Mouse (Mus musculus) limb, embryonic 15.5 days (tissue): ENCODE data around the gene Lgals3. TPM values are rescaled to one million over a fixed set of nuclear protein-coding genes. Genes with fewer than 3 reads are reported as not detected.
"Not testable (repeated sequence)": the region's sequence is repeated elsewhere in the genome, so short reads cannot be mapped to it uniquely, and the experiment has no call there.

Source experiments
- ATAC-seq: fragments of 200-750 bp; cut with Nextera tagmentation; 2 replicates; pipeline ENCODE4 v1.8.0; 2017; ENCODE audit warnings: low read depth, moderate TSS enrichment; ENCODE audit not compliant: insufficient number of reproducible peaks, low FRiP score, low TSS enrichment
- H3K27ac ChIP-seq: fragments of 300-500 bp; sonication (generic); 2 replicates; pipeline ENCODE4 v1.5.1; 2015; ENCODE audit warnings: moderate library complexity, mild to moderate bottlenecking, inconsistent platforms
- H3K27me3 ChIP-seq: fragments of 300-500 bp; sonication (generic); 2 replicates; pipeline ENCODE4 v1.6.1; 2015; ENCODE audit warnings: inconsistent platforms
- H3K36me3 ChIP-seq: fragments of 300-500 bp; sonication (generic); 2 replicates; pipeline ENCODE4 v1.6.1; 2015; ENCODE audit warnings: inconsistent platforms
- H3K4me1 ChIP-seq: fragments of 300-500 bp; sonication (generic); 2 replicates; pipeline ENCODE4 v1.6.1; 2015; ENCODE audit warnings: inconsistent platforms
- H3K4me2 ChIP-seq: fragments of 300-500 bp; sonication (generic); 2 replicates; pipeline ENCODE4 v1.6.1; 2015; ENCODE audit warnings: mild to moderate bottlenecking, inconsistent platforms
- H3K4me3 ChIP-seq: fragments of 300-500 bp; sonication (generic); 2 replicates; pipeline ENCODE4 v1.5.1; 2015; ENCODE audit warnings: mild to moderate bottlenecking, inconsistent platforms
- H3K9ac ChIP-seq: fragments of 300-500 bp; sonication (generic); 2 replicates; pipeline ENCODE4 v1.6.1; 2015; ENCODE audit warnings: inconsistent platforms
- H3K9me3 ChIP-seq: fragments of 300-500 bp; sonication (generic); 2 replicates; pipeline ENCODE4 v1.6.1; 2016; ENCODE audit warnings: inconsistent platforms
- WGBS: fragments of 180-500 bp; shearing (Covaris S2); methylation state at CpG from one replicate; pipeline ENCODE4 v1.1.7; 2015; 5-methylcytosine and 5-hydroxymethylcytosine counted together
- polyA plus RNA-seq: library from polyadenylated mRNA; unstranded; fragments of >200 nt; fragmentation: Nextera tagmentation; extraction: Ambion mirVana; gene quantifications from 2 replicates; pipeline ENCODE4 v1.2.1, GENCODE M21; 2015

The Lgals3 gene
- polyA plus RNA-seq = 277 and 298 TPM in 2 replicates

DNA sequence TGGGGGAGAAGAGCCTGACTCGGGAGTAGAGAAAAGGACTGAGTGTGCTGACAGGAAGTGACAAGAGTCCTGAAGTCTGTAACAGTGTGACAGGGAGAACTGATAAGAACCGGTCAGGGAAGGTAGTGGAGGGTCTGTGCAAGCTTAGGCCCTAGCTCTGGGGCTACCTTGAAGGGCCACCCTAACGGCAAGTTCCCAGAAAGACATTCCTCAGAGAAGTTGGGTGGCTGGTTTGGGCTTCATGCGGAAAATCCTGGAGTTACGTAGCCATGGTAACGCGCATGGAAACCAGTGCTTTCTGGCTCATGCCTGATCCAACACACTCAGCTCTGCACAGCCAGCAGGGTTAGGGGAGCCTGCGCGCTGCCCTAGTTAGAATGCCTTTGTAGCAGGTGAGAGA, at the start of gene Lgals3:
Lgals3 (plus strand) TSS at position 291 of the 400 bp plus-strand sequence.
- WGBS = 34% methylated on average over 9 of the region's 9 CpGs
- no peak within 1 kb of the TSS; the same call in 1 of the 2 replicates for H3K4me3 ChIP-seq
- peak; percentile 69; the same call in 1 of the 2 replicates for ATAC-seq
- H3K4me1 ChIP-seq = peaks cover 18% of the 10 kb centered on the region
- peak within 1 kb of the TSS; percentile 69 for H3K27ac ChIP-seq
- H3K4me2 ChIP-seq = peak within 1 kb of the TSS; percentile 27; the same call in 1 of the 2 replicates
- H3K36me3 ChIP-seq = no peaks in the 10 kb centered on the region
- no peaks in the 10 kb centered on the region for H3K9me3 ChIP-seq
- H3K9ac ChIP-seq = no peak within 1 kb of the TSS
- H3K27me3 ChIP-seq = no peaks in the 10 kb centered on the region

DNA sequence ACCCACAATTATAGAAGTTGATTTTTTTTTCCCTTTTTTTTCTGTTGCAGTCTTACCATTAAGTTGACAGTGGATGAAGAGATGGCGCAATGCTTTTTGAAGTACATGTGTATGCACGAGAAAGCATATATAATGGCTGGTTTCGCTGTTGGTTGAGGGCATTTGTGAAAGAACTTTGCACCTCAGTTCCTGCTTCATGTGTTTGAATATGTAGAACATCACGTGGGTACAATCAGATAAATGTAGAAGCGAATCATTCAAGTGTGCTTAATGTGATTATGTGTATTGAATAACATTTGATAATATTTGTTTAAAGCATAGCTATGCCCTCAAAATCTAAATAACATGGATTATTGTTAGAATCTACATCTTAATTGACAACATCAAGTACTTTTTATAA, 48.2 kb upstream of the Lgals3 start:
- no peak for ATAC-seq
- Histone ChIP-seq H3K27me3 (no peaks in the 10 kb centered on the region), H3K27ac (no peak overlapping the region), H3K36me3 (peaks cover 54% of the 10 kb centered on the region), H3K4me3 (no peak overlapping the region), H3K4me1 (no peaks in the 10 kb centered on the region), H3K9ac (no peak overlapping the region), H3K4me2 (no peak overlapping the region), H3K9me3 (no peaks in the 10 kb centered on the region)
- WGBS = 91% methylated on average over 5 of the region's 5 CpGs

DNA sequence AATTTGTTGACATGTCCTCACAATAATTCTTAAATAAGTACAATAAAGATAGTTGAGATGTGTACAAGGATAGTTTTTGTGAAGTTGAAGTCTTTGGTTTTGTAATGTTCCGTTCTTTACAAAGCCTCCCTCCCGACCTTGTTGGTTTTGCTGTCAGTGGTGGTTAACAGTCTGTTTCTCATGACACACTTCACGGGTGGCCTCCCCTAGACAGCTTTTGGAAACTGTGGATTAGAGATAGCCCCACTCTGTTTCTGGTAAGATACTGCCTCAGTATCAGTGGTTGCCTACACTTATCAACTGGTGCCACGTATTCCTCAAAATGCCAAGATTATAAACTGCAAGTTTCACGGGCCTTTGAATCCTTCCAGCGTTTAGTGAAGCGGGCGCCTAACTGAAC, 46.0 kb upstream of the Lgals3 start:
- H3K27me3 ChIP-seq, H3K4me2 ChIP-seq, ATAC-seq, H3K27ac ChIP-seq, H3K9ac ChIP-seq, H3K4me1 ChIP-seq, H3K9me3 ChIP-seq, H3K4me3 ChIP-seq: not testable (repeated sequence)
- 94% methylated on average over 7 of the region's 8 CpGs for WGBS
- H3K36me3 ChIP-seq = peaks cover 45% of the 10 kb centered on the region

DNA sequence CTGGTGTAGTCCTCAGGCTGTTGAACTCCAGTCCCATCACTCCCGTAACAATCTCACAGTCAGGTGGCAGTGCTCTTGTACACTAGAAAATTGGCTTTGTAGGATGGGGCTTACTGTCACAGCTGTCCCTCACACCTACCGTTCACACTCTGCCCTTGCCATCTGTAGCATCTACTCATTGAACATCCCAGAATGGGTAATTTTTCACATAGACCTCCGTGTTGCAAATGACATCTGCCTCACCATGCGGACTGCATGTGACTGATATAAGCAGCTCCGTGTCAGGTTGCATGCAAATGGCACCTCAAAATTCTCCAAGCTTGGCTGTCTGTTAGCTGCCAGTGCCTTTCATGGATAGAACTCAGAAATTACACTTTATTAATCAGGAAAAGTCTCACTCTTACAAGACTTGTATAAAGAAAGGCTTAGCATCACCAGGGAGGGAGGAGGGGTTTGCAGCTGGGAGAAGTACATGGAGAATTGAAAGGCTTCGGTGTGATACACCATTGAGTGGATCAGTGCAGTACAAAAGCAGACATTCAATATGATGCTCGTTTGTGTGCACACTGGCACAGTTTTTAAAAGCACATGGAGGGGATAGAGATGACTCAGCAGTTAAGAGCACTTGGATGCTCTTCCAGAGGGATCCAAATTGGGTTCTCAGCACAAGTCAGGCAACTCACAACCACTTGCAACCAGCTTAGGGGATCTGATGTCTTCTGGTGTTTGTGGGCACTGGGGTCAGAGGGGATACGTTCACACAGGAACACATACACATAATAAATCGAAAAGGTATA, 41.4 kb upstream of the Lgals3 start:
- WGBS = 83% methylated on average over 9 of the region's 9 CpGs
- peaks cover 22% of the 10 kb centered on the region for H3K36me3 ChIP-seq
- H3K27me3 ChIP-seq = no peaks in the 10 kb centered on the region
- H3K27ac ChIP-seq = no peak overlapping the region
- no peak overlapping the region for H3K4me3 ChIP-seq
- no peak overlapping the region for H3K9ac ChIP-seq
- peaks cover 4% of the 10 kb centered on the region; the same call in 1 of the 2 replicates for H3K4me1 ChIP-seq
- H3K4me2 ChIP-seq = no peak overlapping the region
- no peak for ATAC-seq
- no peaks in the 10 kb centered on the region for H3K9me3 ChIP-seq

DNA sequence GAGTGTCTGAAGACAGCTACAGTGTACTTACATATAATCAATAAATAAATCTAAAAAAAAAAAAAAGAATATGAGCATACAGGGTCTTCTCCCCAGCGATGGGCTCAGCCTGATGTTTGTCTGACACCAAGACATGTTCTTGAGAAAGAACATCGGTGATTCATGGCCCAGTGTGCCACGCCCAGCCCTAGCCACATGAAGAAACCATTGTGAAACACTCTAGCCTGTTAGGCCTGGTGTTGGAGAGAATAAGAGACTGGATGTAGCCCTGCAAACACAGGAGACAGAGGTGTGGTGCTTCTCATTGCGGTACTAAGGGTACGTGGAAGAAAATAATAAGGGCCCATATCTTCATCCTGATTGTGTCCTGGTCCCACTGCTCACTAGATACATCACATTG, 40.2 kb upstream of the Lgals3 start:
- H3K27me3 ChIP-seq = no peaks in the 10 kb centered on the region
- peaks cover 19% of the 10 kb centered on the region for H3K36me3 ChIP-seq
- no peak overlapping the region for H3K4me3 ChIP-seq
- H3K4me1 ChIP-seq = peaks cover 4% of the 10 kb centered on the region; the same call in 1 of the 2 replicates
- no peaks in the 10 kb centered on the region for H3K9me3 ChIP-seq
- ATAC-seq = no peak
- H3K9ac ChIP-seq = no peak overlapping the region
- WGBS = 86% methylated on average over 5 of the region's 5 CpGs
- H3K27ac ChIP-seq = peak overlapping the region; percentile 54; the same call in 1 of the 2 replicates
- H3K4me2 ChIP-seq = no peak overlapping the region

DNA sequence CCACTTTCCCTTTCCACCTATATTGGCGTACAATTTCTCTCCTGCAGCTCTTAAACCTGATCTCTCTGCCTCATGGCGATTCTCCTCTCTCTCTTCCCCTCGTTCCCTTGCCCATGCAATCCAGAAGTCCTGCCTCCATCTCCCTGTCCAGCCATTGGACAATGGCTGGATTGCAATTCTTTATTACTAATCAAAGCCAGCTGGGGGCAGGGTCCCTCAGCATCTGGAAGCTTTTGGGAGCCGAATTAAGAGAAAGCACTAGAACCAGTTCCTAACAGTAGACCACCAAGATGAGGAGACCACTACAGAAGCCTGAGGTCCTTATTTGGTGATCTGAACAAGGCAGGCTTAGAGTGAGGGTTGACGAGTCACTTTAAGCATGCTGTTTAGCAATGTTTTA, 35.6 kb upstream of the Lgals3 start:
- Histone ChIP-seq H3K36me3 (no peaks in the 10 kb centered on the region), H3K9me3 (no peaks in the 10 kb centered on the region), H3K27ac (no peak overlapping the region), H3K4me3 (no peak overlapping the region), H3K27me3 (no peaks in the 10 kb centered on the region), H3K4me2 (no peak overlapping the region), H3K4me1 (peaks cover 4% of the 10 kb centered on the region; the same call in 1 of the 2 replicates), H3K9ac (no peak overlapping the region)
- ATAC-seq = no peak
- WGBS = 34% methylated on average over 5 of the region's 5 CpGs

DNA sequence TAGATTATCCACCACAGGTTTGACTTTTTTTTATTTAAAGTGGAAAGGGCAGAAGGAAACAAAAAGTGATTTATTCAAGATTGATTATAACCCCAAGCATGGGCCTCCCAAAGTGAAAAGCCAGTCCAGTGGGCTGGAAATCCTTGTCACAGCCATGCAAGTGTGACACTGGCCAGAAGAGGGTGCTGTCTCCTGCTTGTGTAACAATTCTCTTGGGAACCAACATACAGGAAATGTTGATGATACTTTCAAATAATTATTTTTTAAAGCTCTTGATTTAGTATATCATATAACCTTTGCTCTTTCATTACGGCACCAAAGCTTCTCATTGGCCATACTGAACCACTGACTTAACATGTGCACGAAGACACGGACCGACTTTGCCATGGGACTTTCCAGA, 32.7 kb upstream of the Lgals3 start:
- H3K4me3 ChIP-seq = no peak overlapping the region
- H3K27ac ChIP-seq = no peak overlapping the region
- no peaks in the 10 kb centered on the region for H3K9me3 ChIP-seq
- H3K36me3 ChIP-seq = no peaks in the 10 kb centered on the region
- no peaks in the 10 kb centered on the region for H3K27me3 ChIP-seq
- ATAC-seq = no peak
- WGBS = 74% methylated on average over 4 of the region's 4 CpGs
- H3K4me2 ChIP-seq = no peak overlapping the region
- no peaks in the 10 kb centered on the region for H3K4me1 ChIP-seq
- no peak overlapping the region for H3K9ac ChIP-seq

DNA sequence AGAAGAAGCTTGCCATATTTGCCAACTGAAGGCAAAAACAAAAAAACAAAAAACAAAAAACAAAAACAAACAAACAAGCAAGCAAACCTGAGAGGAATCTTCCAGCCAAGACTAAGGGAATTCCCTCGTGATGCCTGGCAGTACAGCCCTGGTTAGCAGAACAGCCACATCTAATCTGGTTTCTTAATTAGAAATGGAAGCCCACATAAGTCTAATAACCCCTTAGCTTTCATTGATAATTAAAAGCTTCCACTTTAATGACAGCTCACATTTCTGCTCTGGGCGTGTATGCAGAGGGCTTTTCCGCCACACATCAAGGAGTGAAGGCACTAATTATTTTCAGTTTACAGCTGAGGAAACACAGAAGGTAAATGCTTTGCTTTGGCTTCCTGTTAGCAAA, 32.3 kb upstream of the Lgals3 start:
- no peaks in the 10 kb centered on the region for H3K4me1 ChIP-seq
- H3K27me3 ChIP-seq = no peaks in the 10 kb centered on the region
- H3K4me2 ChIP-seq = no peak overlapping the region
- 38% methylated on average over 3 of the region's 3 CpGs for WGBS
- no peak overlapping the region for H3K27ac ChIP-seq
- H3K9ac ChIP-seq = no peak overlapping the region
- H3K4me3 ChIP-seq = no peak overlapping the region
- no peaks in the 10 kb centered on the region for H3K9me3 ChIP-seq
- no peak for ATAC-seq
- no peaks in the 10 kb centered on the region for H3K36me3 ChIP-seq

DNA sequence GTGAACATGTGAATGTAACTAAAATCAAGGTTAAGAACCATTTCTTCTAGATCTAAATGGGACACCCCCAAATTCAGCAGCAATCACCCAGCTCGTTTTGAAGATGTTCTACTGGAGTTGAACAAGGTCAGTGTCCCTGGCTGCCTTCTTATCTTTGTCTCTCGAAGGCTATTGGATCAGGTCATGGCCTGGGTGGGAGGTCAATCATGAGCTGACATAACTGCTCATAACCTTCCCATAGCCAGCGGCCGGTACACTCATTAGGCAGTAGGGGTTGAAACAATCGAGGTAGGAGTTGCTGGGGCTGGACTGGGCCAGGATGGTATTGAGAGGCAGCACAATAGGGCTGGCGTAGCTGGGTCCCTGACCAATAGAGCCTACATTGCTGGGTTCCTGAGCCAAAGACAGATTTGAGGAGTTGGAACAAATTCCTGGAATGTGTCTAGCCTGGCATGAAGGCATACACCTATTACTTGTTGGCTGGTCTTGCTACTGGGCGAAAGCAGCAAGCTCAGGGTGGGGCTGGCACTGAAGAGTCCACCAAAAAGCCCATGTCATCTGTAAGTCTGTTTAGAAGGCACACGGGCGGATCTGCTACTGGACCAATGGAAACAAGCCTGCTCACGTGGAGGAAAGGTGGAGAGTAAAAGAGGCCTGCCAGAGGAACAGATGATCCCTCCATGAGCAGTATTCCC, 27.2 kb upstream of the Lgals3 start:
- no peaks in the 10 kb centered on the region for H3K36me3 ChIP-seq
- no peak overlapping the region for H3K4me2 ChIP-seq
- no peak for ATAC-seq
- peak overlapping the region; percentile 33 for H3K27ac ChIP-seq
- H3K9me3 ChIP-seq = no peaks in the 10 kb centered on the region
- 0 out of 2 replicates have a peak, but pooled peaks cover 5% of the 10 kb centered on the region for H3K4me1 ChIP-seq
- H3K27me3 ChIP-seq = no peaks in the 10 kb centered on the region
- WGBS = 79% methylated on average over 10 of the region's 10 CpGs
- H3K9ac ChIP-seq = no peak overlapping the region
- H3K4me3 ChIP-seq = no peak overlapping the region

DNA sequence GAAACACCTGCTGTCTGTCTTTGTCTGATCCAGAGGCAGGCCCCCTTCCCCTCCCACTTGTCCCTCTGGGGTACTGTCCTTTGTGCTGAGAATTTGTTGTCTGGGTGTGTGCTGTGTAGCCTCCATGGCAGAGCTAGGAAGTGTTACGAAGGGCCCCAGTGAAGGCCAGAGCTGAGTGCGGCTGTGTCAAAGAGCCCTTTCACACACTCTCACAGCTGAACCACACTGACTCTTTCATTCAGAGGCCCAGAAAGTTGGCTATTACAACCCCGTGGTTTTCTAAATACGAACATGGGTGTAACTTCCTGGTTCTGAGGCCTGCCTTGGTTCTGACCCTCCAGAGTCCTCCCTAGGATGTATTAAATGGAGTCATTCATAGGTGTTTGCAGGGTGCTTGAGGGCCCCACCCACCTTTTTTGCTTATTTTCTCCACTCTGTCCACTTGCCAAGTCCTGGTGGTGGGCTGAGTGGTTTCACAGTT, 25.7 kb upstream of the Lgals3 start:
- no peak overlapping the region for H3K9ac ChIP-seq
- H3K4me3 ChIP-seq = no peak overlapping the region
- no peaks in the 10 kb centered on the region for H3K9me3 ChIP-seq
- H3K4me1 ChIP-seq = 0 out of 2 replicates have a peak, but pooled peaks cover 5% of the 10 kb centered on the region
- peak overlapping the region; percentile 74 for H3K27ac ChIP-seq
- no peaks in the 10 kb centered on the region for H3K27me3 ChIP-seq
- H3K36me3 ChIP-seq = no peaks in the 10 kb centered on the region
- no peak overlapping the region for H3K4me2 ChIP-seq
- 74% methylated on average over 4 of the region's 4 CpGs for whole genome bisulfite sequencing
- peak; percentile 86 for ATAC-seq

DNA sequence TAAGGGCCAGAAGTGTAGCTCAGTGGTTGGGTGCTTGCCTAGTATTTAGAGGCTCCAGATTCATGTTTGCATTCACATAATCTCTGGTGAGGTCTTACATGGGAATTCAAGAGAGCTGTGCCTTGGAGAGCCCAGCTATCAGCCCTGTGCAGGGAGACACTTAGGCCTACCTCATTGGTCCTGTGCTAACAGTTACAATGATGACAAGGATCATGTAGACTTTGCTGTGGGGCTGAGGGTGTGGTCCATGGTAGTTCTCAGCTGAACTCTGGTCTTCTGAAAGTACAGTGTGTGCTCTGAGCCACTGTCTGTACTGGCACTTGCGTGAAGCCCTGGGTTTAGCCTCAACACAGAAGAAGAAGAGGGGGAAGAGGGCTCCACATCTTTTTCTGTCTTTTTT, 20.8 kb upstream of the Lgals3 start:
- Histone ChIP-seq H3K4me3 (no peak overlapping the region), H3K4me2 (no peak overlapping the region), H3K4me1 (no peaks in the 10 kb centered on the region), H3K27ac (no peak overlapping the region), H3K27me3 (no peaks in the 10 kb centered on the region), H3K9ac (no peak overlapping the region), H3K9me3 (no peaks in the 10 kb centered on the region), H3K36me3 (no peaks in the 10 kb centered on the region)
- ATAC-seq = no peak
- WGBS = 79% methylated on average over 1 of the region's 1 CpGs

DNA sequence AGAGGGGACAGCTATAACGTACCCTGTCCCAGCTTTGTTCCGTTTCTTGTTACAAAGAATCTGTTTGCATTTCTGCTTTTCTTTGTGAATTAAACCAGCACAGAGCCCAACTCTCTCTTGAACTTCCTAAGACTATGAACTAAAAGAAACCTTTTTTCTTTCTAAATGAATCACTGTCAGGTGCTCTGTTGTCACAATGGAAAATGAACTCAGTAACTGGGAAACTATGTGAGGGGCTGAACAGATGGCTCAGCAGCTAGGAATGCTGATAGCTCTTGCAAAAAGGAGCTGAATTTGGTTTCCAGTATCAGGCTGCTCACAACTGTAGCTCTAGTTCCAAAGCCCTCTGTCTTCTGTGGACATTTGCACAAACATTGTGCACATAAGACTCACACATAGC, 16.6 kb upstream of the Lgals3 start:
- ATAC-seq = no peak
- H3K27ac ChIP-seq = no peak overlapping the region
- 82% methylated on average over 2 of the region's 2 CpGs for WGBS
- no peaks in the 10 kb centered on the region for H3K4me1 ChIP-seq
- no peak overlapping the region for H3K4me2 ChIP-seq
- H3K36me3 ChIP-seq = no peaks in the 10 kb centered on the region
- no peak overlapping the region for H3K4me3 ChIP-seq
- H3K27me3 ChIP-seq = no peaks in the 10 kb centered on the region
- H3K9ac ChIP-seq = no peak overlapping the region
- H3K9me3 ChIP-seq = no peaks in the 10 kb centered on the region
